ENCODE assay signal across 8 mouse cellular contexts in genomic region chr6:116055001-116055471, GRCm38 (mm10).
DNase-seq lines count a peak whose midpoint lies in the region; TF ChIP-seq lines count a peak whose summit lies in the region.

No protein-coding gene starts in this region.

- peak overlapping the region; percentile 95 for H3K27ac ChIP-seq in left cerebral cortex, adult 2 months

- H3K4me3 ChIP-seq in left cerebral cortex, adult 2 months: peak overlapping the region; percentile 57

- intact Hi-C loops in left cerebral cortex, adult 2 months (cut with DNase I): loop anchor here (5.0 kb wide), 1 partner anchor 33 kb away; no protein-coding TSS in a partner anchor

- DNase-seq in gastrocnemius, adult 18-20 months (ENCODE audit: low spot score): peak; percentile 66
- DNase-seq in gastrocnemius, postnatal 4 days (ENCODE audit: low spot score in 2 of 2): no peak
- DNase-seq in retina, postnatal 1 day: peak; percentile 9
- no peak for DNase-seq in retina, embryonic 14.5 days (ENCODE audit: low spot score)
- peak; percentile 23 to 33 for DNase-seq in frontal cortex, postnatal 14 days (ENCODE audit: low spot score in 2 of 2)
- peak; percentile 42 to 50 for DNase-seq in left cerebral cortex, adult 2 months (ENCODE audit: extremely low spot score in 1 of 2, low spot score in 2 of 2)
- no peak for DNase-seq in thymus, postnatal 4 days
- no peak for DNase-seq in spleen, adult 12 weeks (ENCODE audit: low spot score)

- no peak for TF ChIP-seq CTCF in left cerebral cortex, adult 2 months (IDR thresholded peaks at IDR 0.05)

Comparison
In these comparisons a context has a peak if more than half of its experiments do, and no peak if none do; other contexts are left out.
1. DNase-seq: peak in gastrocnemius, adult 18-20 months (single experiment), retina, postnatal 1 day (single experiment), frontal cortex, postnatal 14 days (2 of 2) and left cerebral cortex, adult 2 months (2 of 2); none in gastrocnemius, postnatal 4 days (0 of 2), retina, embryonic 14.5 days (single experiment), thymus, postnatal 4 days (single experiment) and spleen, adult 12 weeks (single experiment).